Mouse (Mus musculus): Measurements from ENCODE around the gene Car3. TPM values are rescaled to one million over a fixed set of nuclear protein-coding genes. Genes with fewer than 3 reads are reported as not detected.

The Car3 gene
- polyA plus RNA-seq, 1 experiment from 2014 or later = 3.3 TPM

- Histone ChIP-seq H3K4me3 (ENCODE audit: low read length) (no peak overlapping the region), H3K36me3 (ENCODE audit: control insufficient read depth, insufficient read depth, low read length) (no peaks in the 10 kb centered on the region), H3K4me2 (ENCODE audit: low read length) (no peak overlapping the region), H3K4me1 (ENCODE audit: control insufficient read depth, insufficient read depth, low read depth, low read length) (no peaks in the 10 kb centered on the region), H3K9ac (ENCODE audit: low read depth, low read length) (no peak overlapping the region), H3K27ac (ENCODE audit: low read depth, low read length) (no peak overlapping the region), H3K9me3 (ENCODE audit: control insufficient read depth, low read length) (no peaks in the 10 kb centered on the region; the same call in 1 of the 2 replicates), H3K27me3 (replicated peaks; ENCODE audit: control insufficient read depth, insufficient read depth, low read length) (no peaks in the 10 kb centered on the region)
- no peak for ATAC-seq
- WGBS = 98% methylated on average over 2 of the region's 2 CpGs
Measured at GRCm38 (mm10) chr3:14848587-14849254, 14.6 kb upstream of the Car3 start.

DNA sequence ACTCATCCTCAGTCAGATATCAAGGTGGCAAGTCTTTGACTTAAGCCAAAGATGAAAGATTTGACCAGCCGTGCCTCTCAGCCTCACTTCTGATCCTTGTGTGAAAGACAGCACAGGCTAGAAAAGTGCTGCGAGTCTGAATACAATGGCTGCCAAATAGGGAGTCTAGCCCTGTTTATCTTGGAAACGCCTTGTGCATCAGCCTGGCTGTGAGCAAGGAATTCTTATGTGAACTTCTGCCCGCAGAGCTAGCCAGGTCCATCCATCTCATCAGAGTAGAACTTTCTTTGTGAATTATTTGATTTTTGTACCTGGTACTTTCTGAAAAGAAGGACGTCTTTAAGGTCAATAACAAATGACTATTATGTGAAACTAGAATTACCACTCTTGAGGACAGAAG is 9.3 kb upstream of the Car3 start:
- H3K27ac ChIP-seq (ENCODE audit: low read depth, low read length) = no peak overlapping the region
- no peak for ATAC-seq
- WGBS = 76% methylated on average over 5 of the region's 5 CpGs

DNA sequence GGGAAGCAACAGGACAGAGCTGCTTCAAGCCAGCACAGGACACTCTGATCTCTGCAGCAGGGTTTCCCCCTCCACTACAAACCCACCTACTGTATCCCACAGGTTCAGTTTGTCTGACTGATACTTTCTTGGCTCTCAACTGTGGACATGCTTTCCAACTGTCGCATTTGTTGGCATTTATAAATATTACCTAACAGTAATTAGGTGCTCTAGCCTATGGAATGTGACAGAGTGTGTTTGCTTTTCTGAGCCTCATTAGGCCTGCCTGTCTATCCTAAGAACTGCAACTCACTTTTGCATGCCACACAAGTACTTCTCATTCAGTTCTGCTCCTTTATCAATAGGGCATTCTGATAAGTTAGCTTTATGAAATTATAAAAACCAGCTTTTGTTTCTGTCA is 8.9 kb upstream of the Car3 start:
- Histone ChIP-seq H3K4me2 (ENCODE audit: low read length) (no peak overlapping the region), H3K36me3 (ENCODE audit: control insufficient read depth, insufficient read depth, low read length) (no peaks in the 10 kb centered on the region), H3K4me3 (ENCODE audit: low read length) (no peak overlapping the region), H3K4me1 (ENCODE audit: control insufficient read depth, insufficient read depth, low read depth, low read length) (no peaks in the 10 kb centered on the region), H3K27me3 (replicated peaks; ENCODE audit: control insufficient read depth, insufficient read depth, low read length) (no peaks in the 10 kb centered on the region), H3K27ac (ENCODE audit: low read depth, low read length) (no peak overlapping the region), H3K9me3 (ENCODE audit: control insufficient read depth, low read length) (no peaks in the 10 kb centered on the region), H3K9ac (ENCODE audit: low read depth, low read length) (no peak overlapping the region)
- no peak; the same call in 1 of the 2 replicates for ATAC-seq
- WGBS = 62% methylated on average over 1 of the region's 1 CpGs

More for the DNA sequence above, 9.3 kb upstream of the Car3 start:
- Histone ChIP-seq H3K4me1 (ENCODE audit: control insufficient read depth, insufficient read depth, low read depth, low read length) (no peaks in the 10 kb centered on the region), H3K27me3 (replicated peaks; ENCODE audit: control insufficient read depth, insufficient read depth, low read length) (no peaks in the 10 kb centered on the region), H3K36me3 (ENCODE audit: control insufficient read depth, insufficient read depth, low read length) (no peaks in the 10 kb centered on the region), H3K9me3 (ENCODE audit: control insufficient read depth, low read length) (no peaks in the 10 kb centered on the region), H3K4me2 (ENCODE audit: low read length) (no peak overlapping the region), H3K4me3 (ENCODE audit: low read length) (no peak overlapping the region), H3K9ac (ENCODE audit: low read depth, low read length) (no peak overlapping the region)

GRCm38 (mm10) chr3:14857874-14858273 is 5.4 kb upstream of the Car3 start:
- H3K9ac ChIP-seq (ENCODE audit: low read depth, low read length) = no peak overlapping the region
- H3K27ac ChIP-seq (ENCODE audit: low read depth, low read length) = no peak overlapping the region
- no peak overlapping the region for H3K4me2 ChIP-seq (ENCODE audit: low read length)
- peaks cover 4% of the 10 kb centered on the region for H3K4me1 ChIP-seq (ENCODE audit: control insufficient read depth, insufficient read depth, low read depth, low read length)
- no peak overlapping the region for H3K4me3 ChIP-seq (ENCODE audit: low read length)
- ATAC-seq = no peak
- H3K27me3 ChIP-seq (replicated peaks; ENCODE audit: control insufficient read depth, insufficient read depth, low read length) = no peaks in the 10 kb centered on the region
- WGBS = 93% methylated on average over 3 of the region's 3 CpGs
- no peaks in the 10 kb centered on the region for H3K9me3 ChIP-seq (ENCODE audit: control insufficient read depth, low read length)
- H3K36me3 ChIP-seq (ENCODE audit: control insufficient read depth, insufficient read depth, low read length) = no peaks in the 10 kb centered on the region

DNA sequence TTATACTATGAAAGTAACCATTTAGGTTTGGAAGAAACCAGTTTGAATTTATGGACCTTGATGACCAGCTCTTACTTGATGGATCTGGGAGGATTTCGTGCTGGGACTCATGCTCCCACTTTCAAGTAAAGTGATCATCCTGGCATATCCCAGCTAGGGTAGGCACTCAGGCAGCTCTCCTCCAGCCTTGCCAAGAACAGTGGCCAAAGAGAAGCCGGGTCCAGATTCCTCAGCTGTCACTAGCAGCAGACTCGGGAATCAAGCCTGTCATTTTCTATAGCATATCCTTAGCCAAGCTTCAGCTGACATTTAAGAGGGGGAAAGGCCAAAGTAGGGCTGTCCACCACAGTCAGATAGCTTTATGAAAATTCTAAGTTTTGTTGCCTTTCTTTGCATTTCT is 3.0 kb upstream of the Car3 start:
- ATAC-seq = no peak
- H3K4me3 ChIP-seq (ENCODE audit: low read length) = no peak overlapping the region
- no peak overlapping the region for H3K9ac ChIP-seq (ENCODE audit: low read depth, low read length)
- H3K4me1 ChIP-seq (ENCODE audit: control insufficient read depth, insufficient read depth, low read depth, low read length) = peaks cover 4% of the 10 kb centered on the region
- no peaks in the 10 kb centered on the region for H3K36me3 ChIP-seq (ENCODE audit: control insufficient read depth, insufficient read depth, low read length)
- WGBS = 75% methylated on average over 3 of the region's 3 CpGs
- no peaks in the 10 kb centered on the region for H3K9me3 ChIP-seq (ENCODE audit: control insufficient read depth, low read length)
- no peak overlapping the region for H3K27ac ChIP-seq (ENCODE audit: low read depth, low read length)
- no peaks in the 10 kb centered on the region for H3K27me3 ChIP-seq (replicated peaks; ENCODE audit: control insufficient read depth, insufficient read depth, low read length)
- no peak overlapping the region for H3K4me2 ChIP-seq (ENCODE audit: low read length)

GRCm38 (mm10) chr3:14861165-14861564 is 2.1 kb upstream of the Car3 start:
- H3K4me2 ChIP-seq (ENCODE audit: low read length) = no peak overlapping the region
- no peak overlapping the region for H3K9ac ChIP-seq (ENCODE audit: low read depth, low read length)
- H3K27ac ChIP-seq (ENCODE audit: low read depth, low read length) = no peak overlapping the region
- no peak overlapping the region for H3K4me3 ChIP-seq (ENCODE audit: low read length)
- 84% methylated on average over 1 of the region's 1 CpGs for WGBS
- H3K36me3 ChIP-seq (ENCODE audit: control insufficient read depth, insufficient read depth, low read length) = no peaks in the 10 kb centered on the region
- H3K4me1 ChIP-seq (ENCODE audit: control insufficient read depth, insufficient read depth, low read depth, low read length) = peaks cover 4% of the 10 kb centered on the region
- H3K27me3 ChIP-seq (replicated peaks; ENCODE audit: control insufficient read depth, insufficient read depth, low read length) = no peaks in the 10 kb centered on the region
- ATAC-seq = no peak
- no peaks in the 10 kb centered on the region for H3K9me3 ChIP-seq (ENCODE audit: control insufficient read depth, low read length)

DNA sequence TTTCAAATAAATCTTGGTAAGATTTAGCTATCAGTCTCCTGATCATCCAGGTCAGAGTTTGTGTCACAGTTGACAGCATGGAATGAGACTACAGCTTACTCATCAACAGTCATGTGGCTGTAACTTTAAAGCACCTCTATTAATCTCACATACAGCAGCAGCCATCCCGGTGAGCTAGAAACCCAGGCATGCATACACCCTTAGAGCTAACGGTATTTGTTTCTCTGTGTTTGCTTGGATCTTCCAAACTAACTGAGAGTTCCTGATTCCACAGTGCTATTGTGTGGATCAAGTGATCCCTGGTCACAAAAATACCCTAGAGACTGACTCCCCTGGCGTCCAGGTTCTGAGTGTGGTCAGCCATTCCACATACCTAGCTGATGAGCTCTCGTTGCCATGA is 1.5 kb upstream of the Car3 start:
- Histone ChIP-seq H3K4me3 (ENCODE audit: low read length) (peak overlapping the region; percentile 22; the same call in 1 of the 2 replicates), H3K27ac (ENCODE audit: low read depth, low read length) (no peak overlapping the region), H3K9me3 (ENCODE audit: control insufficient read depth, low read length) (no peaks in the 10 kb centered on the region), H3K27me3 (replicated peaks; ENCODE audit: control insufficient read depth, insufficient read depth, low read length) (no peaks in the 10 kb centered on the region), H3K4me2 (ENCODE audit: low read length) (peak overlapping the region; percentile 94), H3K9ac (ENCODE audit: low read depth, low read length) (0 out of 2 replicates have a peak overlapping the region, but pooled peaks have one; percentile 22), H3K36me3 (ENCODE audit: control insufficient read depth, insufficient read depth, low read length) (no peaks in the 10 kb centered on the region), H3K4me1 (ENCODE audit: control insufficient read depth, insufficient read depth, low read depth, low read length) (peaks cover 4% of the 10 kb centered on the region)
- 21% methylated on average over 4 of the region's 4 CpGs for WGBS
- no peak for ATAC-seq

GRCm38 (mm10) chr3:14862654-14863021 is 674 bp upstream of the Car3 start:
- Histone ChIP-seq H3K9me3 (ENCODE audit: control insufficient read depth, low read length) (no peaks in the 10 kb centered on the region), H3K27ac (ENCODE audit: low read depth, low read length) (no peak overlapping the region), H3K27me3 (replicated peaks; ENCODE audit: control insufficient read depth, insufficient read depth, low read length) (no peaks in the 10 kb centered on the region), H3K9ac (ENCODE audit: low read depth, low read length) (peak overlapping the region; percentile 28), H3K4me3 (ENCODE audit: low read length) (peak overlapping the region; percentile 46), H3K4me1 (ENCODE audit: control insufficient read depth, insufficient read depth, low read depth, low read length) (peaks cover 4% of the 10 kb centered on the region), H3K4me2 (ENCODE audit: low read length) (peak overlapping the region; percentile 94), H3K36me3 (ENCODE audit: control insufficient read depth, insufficient read depth, low read length) (no peaks in the 10 kb centered on the region)
- ATAC-seq = peak; percentile 86
- 0% methylated on average over 9 of the region's 9 CpGs for whole genome bisulfite sequencing

- 89% methylated on average over 2 of the region's 2 CpGs for WGBS
- ATAC-seq = no peak
- Histone ChIP-seq H3K9ac (ENCODE audit: low read depth, low read length) (no peak overlapping the region), H3K27me3 (replicated peaks; ENCODE audit: control insufficient read depth, insufficient read depth, low read length) (no peaks in the 10 kb centered on the region), H3K27ac (ENCODE audit: low read depth, low read length) (no peak overlapping the region), H3K4me2 (ENCODE audit: low read length) (no peak overlapping the region), H3K4me1 (ENCODE audit: control insufficient read depth, insufficient read depth, low read depth, low read length) (peaks cover 4% of the 10 kb centered on the region), H3K9me3 (ENCODE audit: control insufficient read depth, low read length) (no peaks in the 10 kb centered on the region), H3K4me3 (ENCODE audit: low read length) (no peak overlapping the region), H3K36me3 (ENCODE audit: control insufficient read depth, insufficient read depth, low read length) (no peaks in the 10 kb centered on the region)
Measured at GRCm38 (mm10) chr3:14863922-14864321, 610 bp downstream of the Car3 start.
